Mouse (Mus musculus) heart, postnatal 0 days (tissue): ENCODE data around the gene Foxp1.

Experiments used
- CTCF ChIP-seq: IDR thresholded peaks from 2 replicates; pipeline ENCODE4 v1.5.1; 2016; ENCODE audit warnings: antibody characterized with exemption, control low read depth, low read depth
- EP300 ChIP-seq: IDR thresholded peaks from 2 replicates; pipeline ENCODE4 v1.6.1; 2016; ENCODE audit warnings: antibody characterized with exemption, low read depth

DNA sequence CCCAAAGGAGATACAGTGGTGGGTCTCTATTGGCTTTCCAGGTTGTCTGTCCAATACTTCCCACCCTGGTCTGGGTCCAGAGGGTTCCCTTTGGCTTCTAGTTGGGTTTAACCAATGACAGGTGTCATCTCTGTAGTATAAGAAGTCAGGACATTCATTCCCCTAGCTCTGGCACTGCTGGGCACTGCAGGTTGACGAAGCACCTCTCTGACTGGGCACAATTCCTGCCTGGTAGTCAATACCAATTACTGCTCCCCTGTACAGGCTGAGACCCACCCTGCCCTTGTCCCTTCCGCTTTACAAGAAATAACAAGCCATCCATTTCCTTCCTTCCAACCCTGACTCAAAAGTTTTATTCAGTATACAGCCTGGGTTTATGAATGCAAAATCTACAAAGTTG is 81.9 kb downstream of the Foxp1 start:
- no peak for TF ChIP-seq EP300
- TF ChIP-seq CTCF, result no peak
